Mouse (Mus musculus) testis, postnatal 14 days (tissue): Measurements from ENCODE around the gene Zgpat.
A peak's percentile ranks its signal among the peaks of the same experiment; 100 is the strongest.

Experiments
- DNase-seq: peaks from one replicate; pipeline ENCODE4 v3.0.0; 2021; ENCODE audit warnings: low spot score

The Zgpat gene

GRCm38 (mm10) chr2:181385885-181386284, 21.2 kb downstream of the Zgpat start:
- DNase-seq: no peak

GRCm38 (mm10) chr2:181386663-181387210, 22.0 kb downstream of the Zgpat start:
- no peak for DNase-seq

DNA sequence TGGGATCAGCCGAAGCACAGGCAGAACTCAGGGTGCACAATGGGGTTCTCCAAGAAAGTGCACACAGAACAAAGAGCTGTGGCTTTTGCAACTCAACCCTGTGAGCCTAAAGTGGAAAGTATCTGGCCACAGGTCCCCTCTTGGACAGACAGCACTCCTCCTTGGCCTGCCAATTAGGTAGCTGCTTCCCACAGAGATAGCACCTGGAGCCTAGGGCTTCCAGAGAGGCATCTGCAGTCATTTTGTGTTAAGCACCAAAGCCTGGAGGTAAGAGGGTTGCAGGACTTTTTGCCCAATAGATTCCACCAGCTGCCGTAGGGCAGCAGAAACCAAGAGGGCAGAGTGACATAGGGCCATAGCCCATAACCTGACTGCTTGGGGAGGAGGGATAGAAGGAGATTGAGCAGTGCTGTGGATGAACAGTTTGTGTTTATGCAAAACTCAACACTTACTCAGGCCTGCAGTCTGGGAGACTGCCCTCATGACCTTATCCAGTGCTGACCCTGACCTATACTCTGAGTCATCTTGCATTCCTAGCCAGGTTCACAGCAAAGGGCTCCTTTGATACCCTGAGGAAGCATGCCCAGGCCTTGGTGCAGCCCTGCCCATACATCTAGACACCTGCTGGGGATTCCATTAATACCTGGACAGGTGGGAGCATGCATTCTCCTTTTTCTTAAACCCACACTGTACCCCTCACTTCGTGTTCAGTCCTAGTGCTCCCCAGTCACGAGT, 25.6 kb downstream of the Zgpat start:
- no peak for DNase-seq

DNA sequence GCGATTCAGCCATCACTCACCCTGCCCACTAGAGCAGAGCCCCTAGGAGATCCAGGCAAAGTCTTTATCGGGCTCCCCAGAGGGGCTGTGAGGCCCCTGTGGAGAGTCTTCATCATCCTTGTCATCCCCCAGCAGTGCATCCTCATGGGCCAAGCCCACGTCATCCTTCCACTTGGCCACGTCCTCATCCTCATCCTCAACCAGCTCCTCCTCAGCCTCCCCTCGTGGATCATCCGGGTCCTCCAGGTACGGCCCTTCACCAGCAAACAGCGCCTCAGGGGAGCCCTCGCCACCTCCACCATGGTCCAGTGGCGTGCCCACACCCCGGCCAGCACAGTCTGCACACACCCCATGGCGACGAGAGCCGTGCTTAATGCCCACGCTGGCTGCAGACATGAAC, 26.3 kb downstream of the Zgpat start:
- DNase-seq: no peak

DNA sequence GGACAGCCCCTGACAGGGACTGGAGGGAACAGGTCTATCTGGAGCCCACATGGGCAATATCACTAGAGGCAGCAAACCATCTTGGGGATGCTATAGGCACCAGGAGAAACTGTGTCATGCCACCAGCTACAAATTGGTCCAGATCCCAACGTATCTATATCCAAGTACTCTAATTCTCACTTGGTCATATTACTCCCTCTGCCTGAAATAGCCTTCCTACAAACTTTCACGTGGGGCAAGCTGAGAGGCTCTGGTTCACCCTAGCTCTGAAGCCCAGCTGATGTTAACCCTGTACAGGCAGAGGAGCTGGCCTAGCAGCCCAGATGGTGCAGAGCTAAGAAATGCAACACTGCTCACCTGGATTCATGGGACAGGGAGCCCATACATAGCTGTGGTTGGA, 26.8 kb downstream of the Zgpat start:
- DNase-seq: no peak

GRCm38 (mm10) chr2:181392600-181393213, 28.0 kb downstream of the Zgpat start:
- DNase-seq: peak; percentile 71

- DNase-seq: peak; percentile 51
Measured at GRCm38 (mm10) chr2:181394086-181394485, 29.4 kb downstream of the Zgpat start.

DNA sequence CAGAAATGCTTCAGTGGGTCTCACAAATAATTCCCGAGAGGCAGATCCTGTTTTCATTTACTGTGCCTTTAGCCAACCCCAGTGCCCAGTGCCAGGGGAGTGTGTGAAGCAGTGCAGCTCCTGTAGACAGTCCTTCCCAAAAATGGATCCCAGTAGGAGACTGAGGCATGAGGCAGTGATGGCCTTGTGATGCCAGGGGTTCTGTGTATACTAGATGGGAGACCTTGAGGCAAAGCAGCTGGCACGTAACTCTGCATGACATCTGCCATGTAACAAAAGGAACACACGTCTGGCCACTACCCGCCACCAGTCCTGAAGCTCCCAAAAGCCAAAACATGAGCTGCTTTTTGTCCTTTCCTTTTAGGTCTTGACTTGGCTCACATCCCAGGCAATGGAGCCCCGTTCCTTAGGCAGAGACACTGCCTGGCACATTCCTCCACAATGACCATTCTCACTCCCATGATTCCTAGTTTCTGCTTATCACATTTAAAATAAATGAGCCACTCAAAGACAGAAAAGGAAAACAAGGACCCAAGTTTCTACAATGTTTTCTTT, 32.6 kb downstream of the Zgpat start:
- peak; percentile 10 for DNase-seq

GRCm38 (mm10) chr2:181401497-181401896, 36.8 kb downstream of the Zgpat start:
- no peak for DNase-seq

- DNase-seq: no peak
Measured at GRCm38 (mm10) chr2:181403722-181404121, 39.0 kb downstream of the Zgpat start.

DNA sequence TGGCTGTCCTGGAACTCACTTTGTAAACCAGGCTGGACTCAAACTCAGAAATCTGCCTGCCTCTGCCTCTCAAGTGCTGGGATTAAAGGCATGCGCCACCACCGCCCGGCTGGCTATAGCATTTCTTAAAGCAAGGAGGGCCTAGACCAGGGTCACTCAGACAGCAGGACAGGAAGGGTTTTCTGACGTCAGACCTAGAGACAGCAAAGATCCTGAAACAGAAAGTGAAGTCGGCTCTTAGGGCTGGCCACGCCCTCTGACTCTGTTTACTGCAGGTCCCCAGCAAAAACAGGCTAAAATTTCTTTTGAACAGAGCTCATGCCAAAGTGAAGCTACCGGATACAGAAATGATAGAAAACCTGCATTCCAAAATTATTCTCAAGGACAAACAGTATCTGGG, 44.9 kb downstream of the Zgpat start:
- DNase-seq: no peak

DNA sequence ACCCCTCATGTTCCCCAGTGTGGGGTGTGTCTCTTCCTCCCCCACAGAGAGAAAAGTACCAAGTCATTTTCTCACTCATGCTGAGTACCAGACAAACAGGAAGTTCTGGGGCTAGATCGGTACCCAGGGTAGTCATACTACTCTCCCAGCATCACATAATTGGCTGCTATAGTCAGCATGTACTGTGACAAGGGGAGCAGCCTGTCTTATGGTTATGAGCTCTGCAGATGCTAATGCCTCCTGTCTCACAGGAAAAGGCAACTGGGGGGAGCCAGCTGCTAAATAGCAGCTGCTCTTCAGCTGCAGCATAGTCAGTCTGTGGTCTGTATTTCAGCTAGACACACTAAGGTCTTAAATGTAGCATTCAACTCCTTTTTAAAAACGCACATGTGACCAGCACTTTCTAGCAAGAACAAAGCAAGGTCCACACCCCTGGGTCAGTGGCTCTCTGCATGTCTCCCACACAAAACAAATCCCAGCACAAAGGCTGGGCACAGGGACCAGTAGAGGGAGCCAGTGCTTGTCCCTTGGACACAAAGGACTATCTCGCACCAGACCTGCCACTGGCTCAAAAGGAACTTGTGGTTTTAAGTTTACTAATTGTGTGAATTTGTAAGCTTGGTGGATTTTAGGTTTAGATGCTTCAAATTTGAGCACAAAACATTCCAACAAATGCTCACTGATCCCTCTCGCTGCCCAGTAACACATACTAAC, 46.2 kb downstream of the Zgpat start:
- DNase-seq: peak; percentile 51

DNA sequence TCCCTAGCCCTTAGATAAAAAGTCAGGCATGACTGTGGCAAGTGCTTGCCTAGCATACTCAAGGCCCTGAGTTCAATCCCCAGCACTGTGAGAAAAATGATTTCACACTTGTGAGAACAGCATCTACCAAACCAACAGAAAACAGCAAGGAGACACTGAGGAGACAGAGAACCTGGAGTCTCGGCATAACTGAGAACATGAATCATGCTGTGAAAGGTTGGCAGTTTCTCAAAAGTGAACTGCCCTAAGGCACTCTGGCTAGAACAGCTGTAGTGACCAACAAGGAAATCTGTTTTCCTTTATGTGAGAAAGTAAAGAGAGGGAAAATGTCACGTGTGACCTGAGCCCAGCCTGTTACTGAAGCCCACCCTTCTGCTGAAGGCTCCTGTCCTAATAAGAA, 48.4 kb downstream of the Zgpat start:
- DNase-seq: no peak

DNA sequence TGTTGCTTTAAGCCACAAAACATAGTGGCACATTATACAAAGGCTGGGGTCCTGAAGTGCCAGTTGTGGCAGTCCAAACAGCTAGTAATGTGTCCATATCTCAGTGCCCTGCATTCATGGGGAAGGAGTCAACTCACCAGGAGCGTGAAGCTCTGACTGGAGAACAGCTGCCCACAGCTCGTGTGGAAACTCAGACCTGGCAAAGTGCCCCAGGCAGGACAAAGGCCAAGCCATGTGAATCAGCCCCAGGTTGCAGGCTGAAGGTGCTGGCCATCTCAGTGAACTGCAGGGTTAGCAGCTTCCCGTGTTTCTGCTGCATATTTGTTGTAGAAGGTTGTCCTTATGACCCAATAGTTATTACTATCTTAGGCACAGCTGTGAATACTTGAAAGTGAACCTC, 51.2 kb downstream of the Zgpat start:
- DNase-seq: no peak

DNA sequence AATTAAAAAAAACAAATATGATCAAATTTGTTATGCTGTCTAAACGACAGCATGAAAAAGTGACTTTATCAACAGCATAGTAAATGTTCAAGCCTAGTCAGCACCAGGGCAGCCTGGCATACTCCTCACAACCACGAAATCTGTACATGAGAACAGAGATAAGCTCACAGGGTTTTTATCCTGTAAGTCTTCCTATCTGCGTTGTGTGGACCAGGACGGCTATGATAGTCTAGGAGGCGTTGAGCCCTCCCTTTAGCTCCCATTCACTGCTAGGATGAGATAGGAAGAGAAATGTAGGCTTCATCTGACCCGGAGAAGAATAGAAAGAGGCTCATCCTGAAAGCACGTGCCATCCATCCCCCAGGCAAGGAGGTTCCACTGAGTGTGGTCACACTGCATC, 54.6 kb downstream of the Zgpat start:
- no peak for DNase-seq

- no peak for DNase-seq
Measured at GRCm38 (mm10) chr2:181420426-181420825, 55.7 kb downstream of the Zgpat start.

DNA sequence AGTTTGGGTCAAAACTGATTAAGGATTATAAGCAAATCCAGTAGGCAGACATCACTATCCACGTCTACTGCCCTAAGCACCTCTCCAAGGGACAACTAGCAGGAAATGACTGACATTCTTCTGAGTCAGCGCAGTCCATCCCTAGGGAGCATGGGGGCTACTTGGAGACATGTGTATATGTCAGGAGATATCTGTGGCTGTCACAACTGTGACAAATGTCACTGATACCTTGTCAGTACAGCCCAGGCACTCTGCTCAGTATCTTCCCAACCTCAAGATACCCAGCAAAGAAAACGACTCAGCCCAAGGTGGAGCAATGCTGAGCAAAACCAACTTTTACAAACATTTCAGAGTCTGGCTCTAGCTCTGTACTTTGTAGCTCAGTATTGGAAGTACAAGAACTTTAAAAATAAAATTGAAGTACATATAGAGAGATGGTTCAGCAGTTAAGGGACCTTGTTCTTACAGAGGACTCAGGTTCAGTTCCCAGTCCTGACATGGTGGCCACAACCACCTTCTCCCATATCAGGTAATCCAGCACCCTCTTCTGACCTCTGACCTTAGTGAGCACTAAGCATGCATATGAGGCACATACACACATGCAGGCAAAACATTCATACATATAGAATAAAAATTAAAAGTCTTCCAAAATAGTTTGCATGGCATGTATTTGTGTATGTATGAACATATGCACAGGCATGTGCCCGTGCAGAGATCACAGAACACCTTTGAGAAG, 56.3 kb downstream of the Zgpat start:
- no peak for DNase-seq

GRCm38 (mm10) chr2:181423834-181424233, 59.1 kb downstream of the Zgpat start:
- no peak for DNase-seq
